Mouse (Mus musculus) spleen, adult 2 months (tissue): ENCODE results near the gene Pfkfb3. TPM values are rescaled to one million over a fixed set of nuclear protein-coding genes. Genes with fewer than 3 reads are reported as not detected.

ENCODE experiments used
- DNase-seq, 2 experiments: peaks; one replicate each; pipeline versions ENCODE4 v3.0.0 to v3.0.0-alpha.2; 2012 to 2021; ENCODE audit warnings: low spot score in 2 of 2, low read depth in 1 of 2
- H3K27ac ChIP-seq: fragments of 200-500 bp; 2 replicates; pipeline ENCODE4 v1.5.1; 2012; ENCODE audit warnings: low read length, inconsistent platforms; ENCODE audit not compliant: insufficient read depth
- H3K27me3 ChIP-seq: fragments of 200-500 bp; 2 replicates; pipeline ENCODE4 v1.6.1; 2012; ENCODE audit warnings: mild to moderate bottlenecking, moderate library complexity, low read length, inconsistent platforms; ENCODE audit not compliant: control insufficient read depth, insufficient read depth
- H3K36me3 ChIP-seq: fragments of 200-500 bp; 2 replicates; pipeline ENCODE4 v1.6.1; 2012; ENCODE audit warnings: mild to moderate bottlenecking, low read length, inconsistent platforms; ENCODE audit not compliant: control insufficient read depth, insufficient read depth
- H3K4me1 ChIP-seq: fragments of 200-500 bp; 2 replicates; pipeline ENCODE4 v1.6.1; 2011; ENCODE audit warnings: inconsistent platforms; ENCODE audit not compliant: control insufficient read depth, insufficient read depth, insufficient read length
- H3K4me3 ChIP-seq: fragments of 200-500 bp; 2 replicates; pipeline ENCODE4 v1.5.1; 2011; ENCODE audit warnings: mild to moderate bottlenecking, inconsistent platforms; ENCODE audit not compliant: insufficient read depth, insufficient read length; ENCODE audit errors: extremely low read depth
- CTCF ChIP-seq: fragments of 200-500 bp; IDR thresholded peaks from 2 replicates; pipeline ENCODE4 v1.5.1; 2011; ENCODE audit warnings: mild to moderate bottlenecking, inconsistent platforms; ENCODE audit not compliant: insufficient read depth, insufficient read length, insufficient replicate concordance; ENCODE audit errors: extremely low read depth
- POLR2A ChIP-seq: fragments of 200-500 bp; IDR thresholded peaks from 2 replicates; pipeline ENCODE4 v1.6.1; 2011; ENCODE audit warnings: low read depth, low read length, inconsistent platforms
- WGBS: fragments of 180-500 bp; shearing (Covaris S2); methylation state at CpG from one replicate; pipeline ENCODE4 v1.1.7; 2018; 5-methylcytosine and 5-hydroxymethylcytosine counted together
- polyA plus RNA-seq: library from polyadenylated mRNA; depleted of rRNA; stranded (reverse); fragments of >200 nt; gene quantifications from 2 replicates; pipeline ENCODE4 v1.2.3, GENCODE M21; 2012

Pfkfb3 gene
- polyA plus RNA-seq, 1 experiment: 22.0 TPM

- Histone ChIP-seq H3K4me3 (no peak overlapping the region), H3K36me3 (no peaks in the 10 kb centered on the region), H3K27ac (no peak overlapping the region), H3K27me3 (no peaks in the 10 kb centered on the region), H3K4me1 (no peaks in the 10 kb centered on the region)
- no peak for DNase-seq
- 86% methylated on average over 3 of the region's 3 CpGs for WGBS
- TF ChIP-seq POLR2A (no peak), CTCF (no peak)
Observed at GRCm38 (mm10) chr2:11445722-11446121, 108.2 kb downstream of the Pfkfb3 start.

- no peaks in the 10 kb centered on the region for H3K36me3 ChIP-seq
- 40% methylated on average over 4 of the region's 4 CpGs for WGBS
- no peak for DNase-seq
- no peak overlapping the region for H3K27ac ChIP-seq
- no peak overlapping the region for H3K4me3 ChIP-seq
- H3K4me1 ChIP-seq: no peaks in the 10 kb centered on the region
- no peaks in the 10 kb centered on the region for H3K27me3 ChIP-seq
- TF ChIP-seq CTCF (no peak), POLR2A (no peak)
Observed at GRCm38 (mm10) chr2:11441864-11442263, 112.0 kb downstream of the Pfkfb3 start.

- Histone ChIP-seq H3K27me3 (no peaks in the 10 kb centered on the region), H3K36me3 (no peaks in the 10 kb centered on the region), H3K4me3 (no peak overlapping the region), H3K27ac (no peak overlapping the region), H3K4me1 (no peaks in the 10 kb centered on the region)
- TF ChIP-seq CTCF (no peak), POLR2A (no peak)
- no peak for DNase-seq
- 81% methylated on average over 12 of the region's 12 CpGs for WGBS
Observed at GRCm38 (mm10) chr2:11438231-11438954, 115.5 kb downstream of the Pfkfb3 start.

DNA sequence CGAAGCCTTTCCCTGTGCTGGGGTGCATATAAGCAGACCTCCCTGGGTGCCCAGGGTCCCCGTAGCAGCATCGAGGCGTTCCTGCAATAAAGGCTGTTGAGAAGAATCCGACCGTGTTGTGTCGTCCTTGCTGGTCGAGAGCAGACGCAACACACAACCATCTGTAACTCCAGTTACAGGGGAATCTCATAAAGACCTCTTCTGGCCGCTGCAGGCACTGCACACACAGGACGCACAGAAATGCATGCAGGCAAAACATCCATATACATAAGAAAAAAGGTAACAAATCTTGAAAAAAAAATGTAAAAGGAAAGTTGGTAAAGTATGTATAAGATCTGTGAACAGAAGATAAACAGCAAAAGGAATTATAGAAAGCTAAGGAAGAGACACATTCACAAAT lies 117.5 kb downstream of the Pfkfb3 start:
- H3K4me1 ChIP-seq: no peaks in the 10 kb centered on the region
- H3K27me3 ChIP-seq: no peaks in the 10 kb centered on the region
- 91% methylated on average over 11 of the region's 11 CpGs for WGBS
- TF ChIP-seq CTCF: no peak
- TF ChIP-seq POLR2A: no peak
- no peaks in the 10 kb centered on the region for H3K36me3 ChIP-seq
- no peak for DNase-seq
- no peak overlapping the region for H3K4me3 ChIP-seq
- no peak overlapping the region for H3K27ac ChIP-seq

GRCm38 (mm10) chr2:11433353-11433752 lies 120.5 kb downstream of the Pfkfb3 start:
- TF ChIP-seq POLR2A (no peak), CTCF (no peak)
- Histone ChIP-seq H3K27me3 (no peaks in the 10 kb centered on the region), H3K4me1 (no peaks in the 10 kb centered on the region), H3K36me3 (no peaks in the 10 kb centered on the region), H3K27ac (no peak overlapping the region), H3K4me3 (no peak overlapping the region)
- no peak for DNase-seq
- 92% methylated on average over 5 of the region's 5 CpGs for WGBS

DNA sequence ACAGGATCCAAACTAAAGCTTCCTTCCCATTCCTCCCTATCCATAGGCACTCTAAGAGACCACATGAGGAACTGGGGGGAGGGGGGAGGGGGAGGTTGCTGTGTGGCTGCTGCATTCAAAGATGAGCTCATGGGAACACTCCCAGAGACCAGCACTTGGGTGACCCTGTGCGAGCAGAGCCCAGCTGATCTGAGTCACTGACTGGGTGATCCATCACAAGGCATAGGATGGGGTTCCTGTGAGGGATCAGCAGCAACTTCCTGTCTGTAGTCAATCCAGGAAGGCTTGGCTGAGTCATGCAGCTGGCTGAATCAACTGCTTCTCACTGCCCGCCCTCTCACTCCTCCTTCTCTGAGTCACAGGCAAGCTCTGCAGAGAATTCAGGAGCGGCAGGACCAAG lies 124.3 kb downstream of the Pfkfb3 start:
- H3K36me3 ChIP-seq: no peaks in the 10 kb centered on the region
- H3K4me3 ChIP-seq: no peak overlapping the region
- no peak overlapping the region for H3K27ac ChIP-seq
- TF ChIP-seq CTCF (no peak), POLR2A (no peak)
- no peaks in the 10 kb centered on the region for H3K4me1 ChIP-seq
- no peaks in the 10 kb centered on the region for H3K27me3 ChIP-seq
- DNase-seq: no peak
- 43% methylated on average over 3 of the region's 3 CpGs for WGBS

DNA sequence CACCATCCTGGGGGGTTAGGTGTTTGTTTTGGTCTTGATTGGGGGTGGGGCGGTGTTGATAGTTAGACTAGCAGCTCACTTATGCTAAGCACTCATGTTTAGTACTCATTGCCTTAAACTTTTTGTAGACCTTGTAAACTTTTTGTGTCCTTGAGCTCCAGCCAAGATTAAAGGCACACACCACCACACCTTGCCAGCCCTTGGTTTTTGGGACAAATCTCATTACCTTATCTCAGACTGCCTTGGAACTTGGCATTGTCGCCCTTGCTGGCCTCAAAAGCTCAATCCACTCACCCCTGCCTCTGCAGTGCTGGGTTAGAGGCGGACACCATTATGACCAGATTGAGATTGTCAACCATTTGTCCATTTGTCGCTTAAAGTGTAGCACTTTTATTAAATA lies 125.3 kb downstream of the Pfkfb3 start:
- Histone ChIP-seq H3K4me1 (no peaks in the 10 kb centered on the region), H3K27me3 (no peaks in the 10 kb centered on the region), H3K36me3 (no peaks in the 10 kb centered on the region), H3K27ac (no peak overlapping the region), H3K4me3 (no peak overlapping the region)
- no peak for DNase-seq
- TF ChIP-seq CTCF: no peak
- TF ChIP-seq POLR2A: no peak
- WGBS: 92% methylated on average over 4 of the region's 4 CpGs
